Mouse (Mus musculus) cortical plate, adult 2 months (tissue): ENCODE measurements around the gene Plekha5.

Source experiments
- CTCF ChIP-seq: fragments of 200-500 bp; IDR thresholded peaks from 2 replicates; pipeline ENCODE4 v1.5.1; 2011; ENCODE audit warnings: mild to moderate bottlenecking, control low read depth, low read length; ENCODE audit not compliant: insufficient read depth; ENCODE audit errors: extremely low read depth
- POLR2A ChIP-seq: fragments of 200-500 bp; IDR thresholded peaks from 2 replicates; pipeline ENCODE4 v1.6.1; 2011; ENCODE audit warnings: mild to moderate bottlenecking, low read length, control low read depth; ENCODE audit not compliant: insufficient read depth; ENCODE audit errors: extremely low read depth

DNA sequence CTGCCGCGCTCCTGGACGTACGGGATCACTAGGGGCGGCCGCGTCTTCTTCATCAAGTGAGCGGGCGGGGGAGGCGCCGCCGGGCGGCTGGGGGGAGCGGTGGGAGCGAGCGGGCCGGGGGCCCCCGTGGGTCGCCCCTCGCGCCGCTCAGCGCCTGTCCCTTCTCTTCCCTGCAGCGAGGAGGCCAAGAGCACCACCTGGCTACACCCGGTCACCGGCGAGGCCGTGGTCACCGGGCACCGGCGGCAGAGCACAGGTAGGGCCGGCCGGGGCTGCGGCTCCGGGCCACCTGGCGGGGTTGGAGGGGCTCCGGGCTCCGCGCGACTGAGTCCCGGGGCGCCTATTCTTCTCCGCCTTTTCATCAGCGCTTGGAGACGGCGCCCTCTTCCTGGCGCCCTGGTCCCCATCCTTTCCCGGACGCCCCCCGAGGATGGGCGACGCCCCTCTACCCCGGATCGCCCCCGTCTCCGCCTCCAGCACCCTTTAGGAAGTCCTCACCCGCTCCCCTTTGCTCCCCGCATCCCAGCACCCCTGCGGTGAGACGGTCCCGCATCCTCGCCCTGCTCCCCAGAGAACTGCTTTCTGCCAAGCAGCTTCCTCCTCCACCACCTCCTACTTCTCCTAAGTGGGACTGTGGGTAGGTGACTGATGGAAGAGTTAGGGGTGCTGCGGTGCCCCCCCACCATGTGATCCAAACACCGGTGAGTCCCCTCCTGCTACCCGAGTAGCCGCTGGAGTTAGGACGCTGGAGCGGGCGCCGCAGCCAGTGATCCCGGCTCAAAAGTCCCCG lies 542 bp downstream of the Plekha5 start:
- TF ChIP-seq POLR2A (no peak), CTCF (no peak)
